Mouse (Mus musculus) adrenal gland (tissue): ENCODE data around the gene Rnase11.
"Not testable (repeated sequence)": the region's sequence is repeated elsewhere in the genome, so short reads cannot be mapped to it uniquely, and the experiment has no call there.

Experiments used
- intact Hi-C: fragments of 180-260 bp; cut with DNase I; formaldehyde crosslinking; loops from one replicate; pipeline ENCODE4 v1.15.1; 2025
- long read RNA-seq, 2 experiments: library from polyadenylated mRNA; unstranded; transcript quantifications; one replicate each; pipeline ENCODE4 v2.0.0; 2020; ENCODE audit warnings: borderline replicate concordance in 1 of 2; ENCODE audit not compliant: insufficient replicate concordance in 1 of 2

The Rnase11 gene
- long read RNA-seq, experiment 1, result 0 reads
- long read RNA-seq, experiment 2, result 0 reads

DNA sequence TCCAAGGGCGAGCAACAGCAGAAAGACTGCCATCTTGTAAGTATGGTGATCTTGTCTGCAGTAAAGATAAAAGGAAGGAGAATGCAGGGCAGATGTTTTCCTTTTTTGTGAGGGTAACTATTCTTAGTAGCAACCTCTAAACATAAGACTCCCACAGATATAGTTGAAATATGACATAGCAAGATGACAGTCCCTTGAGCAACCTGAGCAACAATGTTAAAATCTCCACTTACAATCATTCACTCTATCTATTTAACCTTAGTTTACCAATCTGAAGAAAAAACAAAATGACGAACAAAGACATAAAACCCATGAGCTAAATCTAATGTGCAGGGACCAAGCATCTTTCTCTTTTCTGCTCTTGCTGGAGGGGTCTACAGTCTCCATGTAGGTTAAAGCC, at the start of gene Rnase11:
Gene Rnase11, minus strand, starts transcription at position 101 of the 400 bp plus-strand sequence.
- intact Hi-C loops, result no loop called here

DNA sequence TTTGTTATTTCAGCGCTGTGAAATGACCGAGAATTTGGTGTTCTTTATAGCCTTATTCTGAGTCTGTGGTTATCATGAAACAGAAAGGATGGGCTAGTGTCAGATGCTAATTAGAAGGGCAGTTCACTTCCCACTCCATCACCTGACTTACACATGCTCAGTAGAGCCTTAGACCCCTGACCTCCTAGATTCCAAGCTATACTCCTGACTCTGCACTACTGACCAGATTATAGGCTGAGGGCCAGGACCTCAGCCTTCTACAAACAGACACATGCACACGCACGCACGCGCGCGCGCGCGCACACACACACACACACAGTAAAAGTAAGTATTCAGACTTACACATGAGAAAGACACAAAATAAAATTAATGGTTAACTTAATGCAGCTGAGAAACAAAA, 49.0 kb upstream of the Rnase11 start:
- intact Hi-C loops, result no loop called here

DNA sequence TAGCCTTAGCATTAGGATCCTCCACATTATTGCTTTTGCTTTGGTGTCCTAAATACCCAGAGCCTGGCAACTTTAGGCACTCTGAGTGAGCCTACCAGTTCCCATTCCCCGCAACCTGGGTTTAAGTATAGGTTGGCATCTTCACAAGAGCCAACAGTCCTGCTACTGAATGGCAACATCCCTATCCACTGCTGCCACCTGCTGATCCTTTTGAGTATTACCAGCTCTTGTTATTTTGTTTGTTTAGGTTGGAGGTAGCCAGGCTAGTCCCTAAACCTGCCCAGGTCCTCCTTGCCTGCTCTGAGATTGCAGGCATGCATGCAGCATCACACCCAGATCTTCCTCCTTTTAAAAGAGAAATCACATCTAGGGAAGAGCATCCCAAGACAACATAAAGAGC, 48.3 kb upstream of the Rnase11 start:
- intact Hi-C loops, result not testable (repeated sequence)

GRCm38 (mm10) chr14:51095736-51096524, 46.0 kb upstream of the Rnase11 start:
- intact Hi-C loops, result no loop called here

DNA sequence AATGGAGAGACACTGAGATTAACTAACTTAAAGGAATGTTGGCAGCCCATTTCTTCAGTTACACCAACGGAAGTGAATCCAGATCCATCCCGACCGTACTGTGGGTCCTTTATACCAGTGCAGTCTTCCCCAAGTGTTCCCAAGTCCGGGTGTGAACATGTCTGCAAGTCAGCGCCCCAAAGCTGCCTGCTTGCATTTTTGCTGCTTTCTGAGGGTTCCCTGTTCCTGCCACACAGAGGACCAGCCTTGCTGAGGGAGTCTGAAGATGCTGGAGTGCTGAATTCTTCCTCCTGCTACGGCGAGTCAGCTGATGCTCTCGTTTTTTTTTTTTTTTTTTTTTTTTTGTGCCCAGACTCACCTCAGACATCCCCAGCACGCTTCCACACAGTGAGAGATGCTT, 45.0 kb upstream of the Rnase11 start:
- intact Hi-C loops, result no loop called here

GRCm38 (mm10) chr14:51094096-51094875, 44.3 kb upstream of the Rnase11 start:
- intact Hi-C loops, result no loop called here

GRCm38 (mm10) chr14:51093496-51093895, 43.5 kb upstream of the Rnase11 start:
- intact Hi-C loops, result no loop called here

DNA sequence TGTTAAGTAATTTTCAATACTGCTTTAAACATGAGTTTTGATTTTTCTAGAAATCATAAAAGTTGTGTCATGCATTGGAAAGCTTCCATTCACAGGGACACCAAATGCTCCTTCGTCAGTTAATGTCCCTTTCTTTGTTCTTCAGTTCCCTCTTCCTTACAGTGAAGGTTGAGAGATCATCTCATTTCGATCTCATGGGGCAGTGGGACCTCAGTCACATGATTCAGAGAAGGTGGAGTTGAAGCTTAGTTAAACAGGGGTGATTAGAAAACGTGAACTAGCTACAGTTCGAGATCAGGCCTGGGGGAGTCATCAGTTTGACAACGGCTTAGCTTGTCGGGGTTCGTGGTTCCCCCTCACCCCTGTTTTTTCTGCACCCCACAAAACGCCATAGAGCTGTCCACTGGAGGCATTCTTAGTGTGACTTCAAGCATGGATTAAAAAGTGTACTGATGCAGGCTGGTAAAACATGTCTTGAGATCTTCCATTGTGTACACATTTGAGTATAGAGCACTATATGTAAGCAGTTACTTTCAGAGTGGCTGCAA, 42.2 kb upstream of the Rnase11 start:
- intact Hi-C loops, result no loop called here

DNA sequence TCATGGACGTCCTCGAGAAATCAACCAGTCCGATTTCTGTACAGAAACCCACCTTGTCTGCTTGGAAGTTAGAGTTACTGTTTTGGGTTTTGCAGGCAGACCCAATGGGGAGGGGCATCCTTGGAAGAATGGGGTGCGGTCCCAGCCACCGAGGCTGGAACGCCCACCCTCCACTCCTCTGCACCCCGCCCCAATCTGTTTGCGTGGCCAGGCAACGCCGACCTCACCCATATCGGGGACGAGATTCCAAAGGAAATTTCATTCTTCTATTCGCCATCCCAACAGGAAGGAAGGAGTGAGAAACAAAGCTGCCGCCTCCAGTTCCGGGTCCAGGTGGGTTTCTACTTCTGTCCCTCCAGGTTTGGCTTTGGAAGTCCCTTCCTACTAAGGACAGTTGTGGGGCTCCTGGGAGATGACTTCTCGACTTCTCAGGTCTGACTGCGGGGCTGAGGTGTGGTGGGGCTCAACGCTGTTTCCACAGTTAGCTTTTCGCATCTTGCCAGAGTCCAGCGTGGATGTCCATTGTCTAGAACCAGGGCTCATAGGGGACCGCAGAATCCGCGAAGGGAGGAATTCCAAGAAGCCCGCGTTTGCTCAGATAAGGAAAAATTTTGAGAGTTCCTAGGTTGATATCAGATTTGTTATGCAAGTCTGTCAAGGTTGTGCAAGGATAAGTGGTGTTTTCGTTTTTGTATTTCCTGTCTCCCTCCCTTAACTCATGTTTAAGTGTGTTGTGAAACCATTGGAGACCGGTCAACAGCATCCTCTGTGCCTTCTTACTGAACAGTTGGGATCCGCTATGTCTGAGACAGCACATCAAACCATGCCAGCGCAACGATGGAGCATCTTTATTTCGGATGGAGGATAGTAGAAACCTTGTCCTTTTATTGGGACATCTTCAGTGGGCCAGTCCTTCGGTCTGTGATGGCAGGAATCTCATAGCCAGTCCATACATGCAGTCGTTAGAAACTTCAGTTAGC, 41.2 kb upstream of the Rnase11 start, which contains the start of the genes Rnase4 and Ang:
Gene Rnase4, plus strand, starts transcription at position 157 of the 980 bp plus-strand sequence.
Gene Ang, plus strand, starts transcription at position 230 of the 980 bp plus-strand sequence.
- intact Hi-C loops, result no loop called here

DNA sequence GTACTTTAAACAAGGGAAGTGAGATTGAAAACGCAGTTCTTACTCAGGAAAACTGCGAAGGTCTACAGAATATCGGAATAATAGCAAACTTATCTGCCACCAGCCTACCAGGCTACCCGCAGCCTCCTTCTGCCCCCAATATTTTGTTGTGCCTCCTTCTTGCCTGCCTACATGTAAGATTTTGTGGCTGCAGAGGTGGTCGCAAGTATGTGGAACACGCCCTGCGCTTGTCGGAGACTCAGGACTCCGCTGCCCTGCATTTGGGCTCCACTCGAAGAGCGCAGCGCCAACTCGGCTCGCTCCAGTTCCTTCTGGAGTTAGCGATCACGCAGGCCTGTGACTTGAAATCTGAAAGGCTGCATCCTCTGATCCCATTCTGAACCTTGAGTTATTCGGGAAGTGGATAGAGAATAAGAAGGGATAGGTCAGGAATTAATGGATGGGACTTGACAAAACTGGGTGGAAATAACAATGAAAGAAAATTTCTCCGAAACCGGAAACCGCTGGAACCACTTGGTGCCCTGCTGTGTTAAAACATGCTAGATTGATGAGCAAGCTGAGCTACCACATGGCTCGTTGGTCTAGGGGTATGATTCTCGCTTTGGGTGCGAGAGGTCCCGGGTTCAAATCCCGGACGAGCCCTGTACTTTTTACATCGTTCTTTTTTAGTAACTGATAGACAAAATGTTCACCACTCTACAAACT, 40.3 kb upstream of the Rnase11 start:
- intact Hi-C loops, result no loop called here

GRCm38 (mm10) chr14:51089674-51090076, 39.7 kb upstream of the Rnase11 start:
- intact Hi-C loops, result loop anchor here (1.0 to 5.0 kb wide), 2 partner anchors 25 to 282 kb away; partner anchors contain the start of genes Ccnb1ip1 and Parp2

- intact Hi-C loops, result loop anchor here (1.0 to 5.0 kb wide), 2 partner anchors 25 to 282 kb away; partner anchors contain the start of genes Ccnb1ip1 and Parp2
These were observed 39.2 kb upstream of the Rnase11 start for GRCm38 (mm10) chr14:51088970-51089673.

DNA sequence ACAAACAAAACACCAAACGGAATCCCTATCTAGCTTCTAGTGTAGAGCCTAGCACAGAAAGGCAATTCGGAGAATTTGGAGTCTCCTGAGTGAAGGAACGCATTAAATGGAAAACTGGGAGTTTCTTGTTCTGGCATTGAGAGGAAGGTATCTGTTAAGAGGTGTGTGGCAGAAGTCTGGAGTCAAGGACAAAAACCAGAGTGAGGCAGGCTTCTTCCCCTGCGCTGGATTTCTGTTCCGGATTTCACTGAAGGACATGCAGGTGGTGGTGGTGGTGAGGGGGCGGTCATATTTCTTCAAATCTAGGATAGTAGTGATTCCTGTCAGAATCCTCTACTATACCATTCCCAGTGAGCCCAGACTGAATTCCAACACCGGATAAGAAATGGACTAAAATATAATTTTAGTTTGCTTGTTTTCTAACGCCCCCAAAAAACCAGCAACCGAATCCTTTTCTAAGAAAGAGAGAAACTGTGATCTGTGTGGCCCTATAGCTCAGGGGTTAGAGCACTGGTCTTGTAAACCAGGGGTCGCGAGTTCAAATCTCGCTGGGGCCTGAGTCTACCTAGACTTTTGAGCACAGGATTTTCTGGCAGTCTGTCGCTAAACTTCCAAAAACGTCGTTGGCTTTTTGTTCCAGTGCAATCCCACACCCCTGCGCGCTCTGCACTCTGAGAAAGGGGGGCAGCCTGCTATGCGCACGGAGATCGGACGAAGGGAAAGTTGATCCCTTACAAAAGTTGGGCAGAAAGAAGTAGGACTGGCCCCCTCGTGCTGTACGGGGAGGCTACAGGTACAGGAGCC, 38.4 kb upstream of the Rnase11 start:
- intact Hi-C loops, result loop anchor here (5.0 kb wide), 1 partner anchor 281 kb away; the partner anchor contains the start of genes Ccnb1ip1 and Parp2

GRCm38 (mm10) chr14:51087762-51088161, 37.8 kb upstream of the Rnase11 start:
- intact Hi-C loops, result loop anchor here (5.0 kb wide), 1 partner anchor 280 kb away; the partner anchor contains the start of genes Ccnb1ip1 and Parp2

- intact Hi-C loops, result loop anchor here (5.0 kb wide), 1 partner anchor 279 kb away; the partner anchor contains the start of genes Ccnb1ip1 and Parp2
These were observed 35.9 kb upstream of the Rnase11 start for GRCm38 (mm10) chr14:51085911-51086310.

DNA sequence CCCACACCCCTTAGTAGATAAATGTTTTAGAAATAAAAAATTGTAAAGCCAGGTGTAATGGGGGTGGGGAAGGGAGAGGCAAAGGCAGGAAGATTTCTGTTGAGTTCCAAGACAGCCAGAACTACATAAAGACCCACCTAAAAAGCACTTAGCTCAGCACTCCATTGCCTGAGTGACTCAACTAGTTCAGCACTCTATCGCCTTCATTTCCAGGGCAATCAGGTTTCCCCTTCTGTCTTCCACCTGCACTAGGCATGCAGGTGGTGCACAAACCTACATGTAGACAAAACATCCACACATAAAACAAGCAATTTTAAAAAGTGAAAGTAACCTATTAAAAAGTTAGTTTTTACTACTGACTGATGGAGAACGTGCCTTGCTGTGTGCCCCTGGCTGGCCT, 35.1 kb upstream of the Rnase11 start:
- intact Hi-C loops, result loop anchor here (5.0 kb wide), 1 partner anchor 278 kb away; the partner anchor contains the start of genes Ccnb1ip1 and Parp2

DNA sequence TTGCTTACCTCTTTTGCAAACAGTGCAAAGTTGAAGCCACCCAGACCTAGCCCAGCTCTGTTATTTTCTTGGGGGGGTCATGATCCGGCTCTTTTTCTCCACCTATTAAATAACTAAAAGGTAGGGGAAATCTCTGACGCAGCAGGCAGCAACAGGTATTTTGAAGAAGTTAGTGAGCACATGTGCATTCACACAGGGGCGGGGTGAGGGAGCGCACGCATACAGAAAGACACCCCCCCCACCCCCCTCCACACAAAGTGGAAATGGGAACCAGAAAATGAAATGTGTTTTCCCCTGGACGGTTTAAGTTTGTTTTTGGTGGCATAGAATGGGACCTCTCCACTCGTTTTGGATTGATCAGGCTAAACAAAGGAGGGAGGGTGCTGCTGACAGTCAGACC, 33.8 kb upstream of the Rnase11 start:
- intact Hi-C loops, result no loop called here
